Mouse (Mus musculus): ENCODE data around the gene Abcb9. TPM values are rescaled to one million over a fixed set of nuclear protein-coding genes. Genes with fewer than 3 reads are reported as not detected.

Abcb9 gene
- polyA plus RNA-seq, 1 experiment from 2014 or later, result 1.1 TPM

- Histone ChIP-seq H3K9me3 (replicated peaks; ENCODE audit: control insufficient read depth, low read length) (no peaks in the 10 kb centered on the region), H3K4me2 (no peak overlapping the region), H3K27ac (ENCODE audit: low read depth, low read length) (no peak overlapping the region), H3K36me3 (ENCODE audit: control insufficient read depth, insufficient read depth, low read length) (no peaks in the 10 kb centered on the region; the same call in 1 of the 2 replicates), H3K27me3 (ENCODE audit: control insufficient read depth, insufficient read depth, low read length) (no peaks in the 10 kb centered on the region), H3K4me3 (ENCODE audit: low read depth, low read length) (no peak overlapping the region), H3K9ac (ENCODE audit: low read depth, low read length) (no peak overlapping the region), H3K4me1 (ENCODE audit: control insufficient read depth, insufficient read depth, low read length) (peaks cover 3% of the 10 kb centered on the region)
- no peak for ATAC-seq (replicated peaks; ENCODE audit: insufficient number of reproducible peaks, low FRiP score, low TSS enrichment)
- WGBS (ENCODE audit: insufficient replicate concordance), result 89% methylated on average over 11 of the region's 11 CpGs
These were observed 4.8 kb upstream of the Abcb9 start for GRCm38 (mm10) chr5:124100128-124101044.

DNA sequence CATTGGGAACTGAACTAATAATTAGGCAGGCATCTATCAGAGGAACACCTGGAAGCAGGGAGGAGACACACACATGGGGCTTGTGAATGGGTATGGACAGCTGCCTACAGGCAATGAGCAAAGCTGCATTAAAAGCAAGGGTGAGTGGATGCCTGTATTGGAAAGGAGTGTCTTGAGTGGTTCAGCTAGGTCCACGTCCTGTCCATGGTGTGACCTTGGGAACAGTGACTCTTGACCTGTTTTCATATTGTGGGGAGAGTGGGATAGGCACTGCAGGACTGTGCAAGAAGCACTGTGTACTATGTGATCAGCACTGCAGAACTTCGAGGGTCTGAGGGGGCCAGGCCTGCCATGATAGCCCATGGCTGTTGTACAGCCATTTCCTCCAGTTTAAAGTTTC lies 3.3 kb upstream of the Abcb9 start:
- no peak overlapping the region for H3K27ac ChIP-seq (ENCODE audit: low read depth, low read length)
- H3K4me3 ChIP-seq (ENCODE audit: low read depth, low read length), result no peak overlapping the region
- no peak overlapping the region for H3K9ac ChIP-seq (ENCODE audit: low read depth, low read length)
- peaks cover 11% of the 10 kb centered on the region; the same call in 1 of the 2 replicates for H3K27me3 ChIP-seq (ENCODE audit: control insufficient read depth, insufficient read depth, low read length)
- no peak overlapping the region for H3K4me2 ChIP-seq
- 76% methylated on average over 2 of the region's 2 CpGs for WGBS (ENCODE audit: insufficient replicate concordance)
- no peaks in the 10 kb centered on the region for H3K9me3 ChIP-seq (replicated peaks; ENCODE audit: control insufficient read depth, low read length)
- peaks cover 9% of the 10 kb centered on the region for H3K4me1 ChIP-seq (ENCODE audit: control insufficient read depth, insufficient read depth, low read length)
- no peak for ATAC-seq (replicated peaks; ENCODE audit: insufficient number of reproducible peaks, low FRiP score, low TSS enrichment)
- no peaks in the 10 kb centered on the region; the same call in 1 of the 2 replicates for H3K36me3 ChIP-seq (ENCODE audit: control insufficient read depth, insufficient read depth, low read length)

- peak; percentile 66 for ATAC-seq (replicated peaks; ENCODE audit: insufficient number of reproducible peaks, low FRiP score, low TSS enrichment)
These were observed 469 bp downstream of the Abcb9 start for GRCm38 (mm10) chr5:124095077-124095581.

DNA sequence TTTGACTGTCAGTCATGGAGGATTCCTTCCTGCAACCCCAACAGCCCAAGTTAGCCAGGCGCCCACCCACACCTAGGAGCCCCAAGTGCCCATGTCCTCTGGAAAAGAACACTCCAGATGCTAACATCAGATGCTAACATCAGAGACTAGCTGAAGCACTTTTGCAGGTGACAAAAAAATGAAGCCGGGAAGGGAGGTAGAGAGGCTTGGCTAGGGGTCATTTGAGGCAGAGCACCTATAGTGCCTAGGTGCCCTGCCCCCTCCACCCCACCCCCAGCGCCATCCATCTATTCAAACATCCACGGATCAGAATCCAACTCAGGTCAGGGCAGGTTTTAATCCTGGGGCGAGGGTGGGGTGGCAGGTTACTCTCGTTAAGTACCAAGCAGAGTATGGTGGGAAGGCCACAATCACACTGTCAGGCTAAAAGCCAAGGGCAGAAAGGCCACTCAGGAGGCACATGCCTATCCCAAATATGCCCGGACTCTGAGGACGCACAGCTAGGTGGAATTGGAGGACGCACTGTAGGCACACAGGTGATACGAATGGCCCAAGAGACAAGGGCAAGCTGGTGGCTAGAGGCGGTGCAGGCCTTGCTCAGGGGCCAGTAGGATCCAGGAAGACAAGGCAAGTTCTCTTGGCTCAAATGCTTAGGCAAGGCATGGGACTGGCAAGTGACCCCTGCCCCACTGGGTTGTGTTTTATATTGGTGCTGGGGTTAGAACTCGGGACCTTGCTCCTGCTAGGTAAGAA lies 1.6 kb downstream of the Abcb9 start:
- H3K27ac ChIP-seq (ENCODE audit: low read depth, low read length), result no peak overlapping the region
- H3K36me3 ChIP-seq (ENCODE audit: control insufficient read depth, insufficient read depth, low read length), result no peaks in the 10 kb centered on the region; the same call in 1 of the 2 replicates
- no peak for ATAC-seq (replicated peaks; ENCODE audit: insufficient number of reproducible peaks, low FRiP score, low TSS enrichment)
- H3K4me2 ChIP-seq, result no peak overlapping the region
- WGBS (ENCODE audit: insufficient replicate concordance), result 85% methylated on average over 12 of the region's 12 CpGs
- peaks cover 9% of the 10 kb centered on the region for H3K4me1 ChIP-seq (ENCODE audit: control insufficient read depth, insufficient read depth, low read length)
- H3K4me3 ChIP-seq (ENCODE audit: low read depth, low read length), result no peak overlapping the region
- H3K9me3 ChIP-seq (replicated peaks; ENCODE audit: control insufficient read depth, low read length), result no peaks in the 10 kb centered on the region
- H3K27me3 ChIP-seq (ENCODE audit: control insufficient read depth, insufficient read depth, low read length), result peaks cover 11% of the 10 kb centered on the region
- no peak overlapping the region; the same call in 1 of the 2 replicates for H3K9ac ChIP-seq (ENCODE audit: low read depth, low read length)

More at GRCm38 (mm10) chr5:124095077-124095581, 469 bp downstream of the Abcb9 start:
- Histone ChIP-seq H3K4me1 (ENCODE audit: control insufficient read depth, insufficient read depth, low read length) (peaks cover 9% of the 10 kb centered on the region), H3K9me3 (replicated peaks; ENCODE audit: control insufficient read depth, low read length) (no peaks in the 10 kb centered on the region), H3K36me3 (ENCODE audit: control insufficient read depth, insufficient read depth, low read length) (no peaks in the 10 kb centered on the region; the same call in 1 of the 2 replicates), H3K4me3 (ENCODE audit: low read depth, low read length) (peak overlapping the region; percentile 50), H3K4me2 (peak overlapping the region; percentile 87), H3K9ac (ENCODE audit: low read depth, low read length) (peak overlapping the region; percentile 61), H3K27me3 (ENCODE audit: control insufficient read depth, insufficient read depth, low read length) (peaks cover 11% of the 10 kb centered on the region; the same call in 1 of the 2 replicates), H3K27ac (ENCODE audit: low read depth, low read length) (no peak overlapping the region)
- 10% methylated on average over 19 of the region's 19 CpGs for WGBS (ENCODE audit: insufficient replicate concordance)

DNA sequence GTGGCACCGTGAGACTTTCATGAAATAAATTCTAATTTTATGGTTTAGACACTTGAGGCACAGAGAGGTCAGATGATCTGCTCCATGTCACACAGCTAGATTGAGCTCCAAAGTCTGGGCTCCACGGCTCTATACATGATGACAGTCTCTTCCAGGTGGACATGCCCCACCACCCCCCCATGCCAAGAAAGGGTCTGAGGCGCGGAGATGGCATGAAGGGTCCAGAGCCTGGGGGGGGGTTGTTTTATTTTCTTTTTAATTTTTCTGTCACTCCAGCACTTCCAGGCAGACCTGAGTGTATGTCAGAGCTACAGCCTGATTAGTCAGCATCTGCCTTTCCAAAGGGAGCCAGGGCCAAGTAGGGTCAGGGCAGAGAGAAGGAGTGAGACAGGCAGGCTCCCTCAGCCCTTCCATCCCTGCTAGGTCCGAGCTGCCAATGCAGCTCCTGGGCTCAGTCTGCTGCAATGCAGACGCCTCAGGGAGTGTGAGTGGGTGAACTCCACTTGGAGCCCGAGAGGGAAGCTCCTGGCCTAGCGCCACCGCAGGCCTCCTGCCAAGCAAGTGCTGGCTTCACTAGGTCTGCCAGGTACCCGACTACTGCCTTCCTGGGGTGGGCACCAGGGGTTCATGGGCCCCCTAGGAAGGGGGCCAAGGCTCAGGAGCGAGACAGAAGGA lies 2.3 kb downstream of the Abcb9 start:
- H3K9me3 ChIP-seq (replicated peaks; ENCODE audit: control insufficient read depth, low read length), result no peaks in the 10 kb centered on the region
- H3K4me3 ChIP-seq (ENCODE audit: low read depth, low read length), result no peak overlapping the region
- H3K27me3 ChIP-seq (ENCODE audit: control insufficient read depth, insufficient read depth, low read length), result peaks cover 11% of the 10 kb centered on the region
- peaks cover 9% of the 10 kb centered on the region for H3K4me1 ChIP-seq (ENCODE audit: control insufficient read depth, insufficient read depth, low read length)
- H3K27ac ChIP-seq (ENCODE audit: low read depth, low read length), result no peak overlapping the region
- WGBS (ENCODE audit: insufficient replicate concordance), result 73% methylated on average over 11 of the region's 11 CpGs
- no peak overlapping the region for H3K4me2 ChIP-seq
- no peaks in the 10 kb centered on the region; the same call in 1 of the 2 replicates for H3K36me3 ChIP-seq (ENCODE audit: control insufficient read depth, insufficient read depth, low read length)
- 0 out of 2 replicates have a peak overlapping the region, but pooled peaks have one; percentile 36 for H3K9ac ChIP-seq (ENCODE audit: low read depth, low read length)
- ATAC-seq (replicated peaks; ENCODE audit: insufficient number of reproducible peaks, low FRiP score, low TSS enrichment), result no peak

GRCm38 (mm10) chr5:124091951-124092406 lies 3.6 kb downstream of the Abcb9 start:
- Histone ChIP-seq H3K36me3 (ENCODE audit: control insufficient read depth, insufficient read depth, low read length) (no peaks in the 10 kb centered on the region), H3K27me3 (ENCODE audit: control insufficient read depth, insufficient read depth, low read length) (peaks cover 11% of the 10 kb centered on the region), H3K4me1 (ENCODE audit: control insufficient read depth, insufficient read depth, low read length) (peaks cover 9% of the 10 kb centered on the region), H3K4me2 (no peak overlapping the region), H3K27ac (ENCODE audit: low read depth, low read length) (no peak overlapping the region), H3K9ac (ENCODE audit: low read depth, low read length) (no peak overlapping the region), H3K9me3 (replicated peaks; ENCODE audit: control insufficient read depth, low read length) (no peaks in the 10 kb centered on the region), H3K4me3 (ENCODE audit: low read depth, low read length) (no peak overlapping the region)
- ATAC-seq (replicated peaks; ENCODE audit: insufficient number of reproducible peaks, low FRiP score, low TSS enrichment), result no peak
- 33% methylated on average over 9 of the region's 9 CpGs for WGBS (ENCODE audit: insufficient replicate concordance)

GRCm38 (mm10) chr5:124089868-124090267 lies 5.7 kb downstream of the Abcb9 start:
- ATAC-seq (replicated peaks; ENCODE audit: insufficient number of reproducible peaks, low FRiP score, low TSS enrichment), result no peak
- Histone ChIP-seq H3K9ac (ENCODE audit: low read depth, low read length) (no peak overlapping the region), H3K36me3 (ENCODE audit: control insufficient read depth, insufficient read depth, low read length) (no peaks in the 10 kb centered on the region), H3K9me3 (replicated peaks; ENCODE audit: control insufficient read depth, low read length) (no peaks in the 10 kb centered on the region), H3K4me1 (ENCODE audit: control insufficient read depth, insufficient read depth, low read length) (peaks cover under 1% of the 10 kb centered on the region; the same call in 1 of the 2 replicates), H3K27ac (ENCODE audit: low read depth, low read length) (no peak overlapping the region), H3K27me3 (ENCODE audit: control insufficient read depth, insufficient read depth, low read length) (peaks cover 6% of the 10 kb centered on the region), H3K4me2 (no peak overlapping the region), H3K4me3 (ENCODE audit: low read depth, low read length) (no peak overlapping the region)
- WGBS (ENCODE audit: insufficient replicate concordance), result 72% methylated on average over 23 of the region's 23 CpGs

GRCm38 (mm10) chr5:124086876-124087275 lies 8.7 kb downstream of the Abcb9 start:
- ATAC-seq (replicated peaks; ENCODE audit: insufficient number of reproducible peaks, low FRiP score, low TSS enrichment), result no peak
- Histone ChIP-seq H3K9me3 (replicated peaks; ENCODE audit: control insufficient read depth, low read length) (no peaks in the 10 kb centered on the region), H3K36me3 (ENCODE audit: control insufficient read depth, insufficient read depth, low read length) (no peaks in the 10 kb centered on the region), H3K27ac (ENCODE audit: low read depth, low read length) (no peak overlapping the region), H3K4me1 (ENCODE audit: control insufficient read depth, insufficient read depth, low read length) (no peaks in the 10 kb centered on the region; the same call in 1 of the 2 replicates), H3K4me3 (ENCODE audit: low read depth, low read length) (no peak overlapping the region), H3K4me2 (no peak overlapping the region), H3K27me3 (ENCODE audit: control insufficient read depth, insufficient read depth, low read length) (peaks cover 2% of the 10 kb centered on the region), H3K9ac (ENCODE audit: low read depth, low read length) (no peak overlapping the region)
- 76% methylated on average over 4 of the region's 4 CpGs for WGBS (ENCODE audit: insufficient replicate concordance)
